Mouse (Mus musculus) erythroblast, embryonic 14.5 days (primary cell): ENCODE measurements around the gene Tmem50a. TPM values are rescaled to one million over a fixed set of nuclear protein-coding genes. Genes with fewer than 3 reads are reported as not detected.
A peak's percentile ranks its signal among the peaks of the same experiment; 100 is the strongest.

ENCODE experiments used
- H3K27me3 ChIP-seq: 2 replicates; pipeline ENCODE4 v1.6.1; 2012; ENCODE audit warnings: inconsistent platforms; ENCODE audit not compliant: control insufficient read depth
- H3K36me3 ChIP-seq: 2 replicates; pipeline ENCODE4 v1.6.1; 2012; ENCODE audit warnings: mild to moderate bottlenecking, inconsistent platforms; ENCODE audit not compliant: control insufficient read depth
- H3K4me1 ChIP-seq: 2 replicates; pipeline ENCODE4 v1.6.1; 2012; ENCODE audit warnings: inconsistent platforms; ENCODE audit not compliant: control insufficient read depth
- H3K4me3 ChIP-seq: replicated peaks from 2 replicates; pipeline ENCODE3; 2012; ENCODE audit warnings: moderate library complexity, mild to moderate bottlenecking, inconsistent platforms
- H3K9me3 ChIP-seq: 2 replicates; pipeline ENCODE4 v1.6.1; 2012; ENCODE audit warnings: low read length, inconsistent platforms, mixed read lengths; ENCODE audit not compliant: control insufficient read depth
- GATA1 ChIP-seq: IDR thresholded peaks from 2 replicates; pipeline ENCODE4 v1.6.1; 2012; ENCODE audit warnings: low read length, inconsistent platforms, mixed read lengths
- TAL1 ChIP-seq: IDR thresholded peaks from 3 replicates; pipeline ENCODE4 v1.6.1; 2012; ENCODE audit warnings: low read length, inconsistent platforms, mixed read lengths
- polyA plus RNA-seq: library from polyadenylated mRNA; stranded (reverse); fragments of >175 nt; gene quantifications from 2 replicates; pipeline ENCODE4 v1.2.3, GENCODE M21; 2012

The Tmem50a gene
- polyA plus RNA-seq, 1 experiment: 1.0 TPM

DNA sequence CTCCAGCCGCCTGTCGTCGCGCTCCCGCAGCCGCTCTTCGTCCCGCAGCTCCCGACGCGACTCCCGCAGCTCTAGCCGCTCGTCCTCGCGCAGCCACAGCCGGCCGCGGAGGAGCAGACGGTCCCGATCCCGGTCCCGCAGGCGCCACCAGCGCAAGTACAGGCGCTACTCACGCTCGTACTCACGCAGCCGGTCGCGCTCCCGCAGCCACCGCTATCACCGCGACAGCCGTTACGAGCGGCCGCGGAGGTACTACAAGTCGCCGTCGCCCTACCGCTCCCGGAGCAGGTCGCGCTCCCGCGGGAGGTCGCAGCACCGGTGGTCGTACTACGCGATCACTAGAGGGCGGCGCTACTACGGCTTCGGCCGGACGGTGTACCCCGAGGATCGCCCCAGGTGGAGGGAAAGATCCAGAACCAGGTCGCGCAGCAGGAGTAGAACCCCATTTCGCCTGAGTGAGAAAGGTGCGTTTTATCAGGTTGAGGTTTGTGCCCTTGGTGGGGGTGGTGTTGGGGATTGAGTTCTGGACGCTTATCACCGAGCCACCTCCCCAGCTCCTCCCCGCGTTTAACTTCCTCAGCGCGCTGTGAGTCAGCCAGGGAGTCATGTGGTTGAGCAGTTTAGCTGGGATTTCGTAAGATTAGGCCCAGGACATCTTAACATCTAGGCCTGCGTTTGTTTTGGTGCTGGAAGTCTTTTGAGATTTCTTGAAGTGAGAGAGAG lies 9.4 kb upstream of the Tmem50a start:
- 0 out of 2 replicates have a peak, but pooled peaks have one; percentile 46 for TF ChIP-seq GATA1
- no peak for TF ChIP-seq TAL1
- Histone ChIP-seq H3K9me3 (no peaks in the 10 kb centered on the region), H3K4me3 (peak overlapping the region; percentile 79), H3K4me1 (peaks cover 73% of the 10 kb centered on the region), H3K27me3 (no peaks in the 10 kb centered on the region), H3K36me3 (peaks cover 55% of the 10 kb centered on the region)

DNA sequence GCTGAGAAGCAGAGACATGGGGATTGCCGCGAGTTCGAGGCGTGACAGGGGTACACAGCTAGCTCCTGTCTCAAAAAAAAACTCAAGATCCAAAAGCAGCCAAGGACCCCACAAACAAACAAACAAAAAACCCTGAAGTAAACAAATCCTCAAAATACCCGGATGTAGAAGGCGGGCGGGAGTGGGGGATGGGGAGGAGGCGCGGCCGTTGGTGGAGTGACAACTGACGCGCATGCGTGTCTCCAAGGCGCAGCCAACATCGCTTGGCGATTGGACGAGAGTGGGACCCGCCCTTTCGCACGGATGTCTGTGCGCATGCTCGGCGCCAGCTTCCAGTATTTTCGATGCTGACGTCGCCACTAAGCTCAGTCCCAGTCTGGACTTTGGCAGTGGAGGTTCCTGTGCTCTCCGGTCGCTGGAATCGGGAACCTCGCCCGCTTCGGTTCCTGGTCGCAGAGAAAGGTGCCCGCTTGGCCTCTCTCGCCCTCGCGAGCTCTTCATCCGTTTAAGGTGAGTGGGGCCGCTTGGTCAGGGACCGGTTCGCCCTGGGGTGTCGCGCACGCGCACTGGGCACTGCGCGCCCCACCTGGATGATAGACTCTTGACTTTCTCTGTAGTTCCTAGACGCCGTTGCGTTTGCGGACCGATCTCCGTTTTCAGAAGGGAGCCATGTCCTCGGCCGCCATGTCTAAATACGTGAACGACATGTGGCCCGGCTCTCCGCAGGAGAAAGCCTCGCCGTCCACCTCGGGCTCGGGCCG lies 8.6 kb upstream of the Tmem50a start, which contains the start of gene Rsrp1:
Gene Rsrp1 (plus strand): TSS at position 335 of the 761 bp plus-strand sequence.
- Histone ChIP-seq H3K4me3 (peak within 1 kb of the TSS; percentile 79), H3K4me1 (peaks cover 73% of the 10 kb centered on the region), H3K9me3 (no peaks in the 10 kb centered on the region), H3K36me3 (peaks cover 48% of the 10 kb centered on the region), H3K27me3 (no peaks in the 10 kb centered on the region)
- no peak for TF ChIP-seq GATA1

DNA sequence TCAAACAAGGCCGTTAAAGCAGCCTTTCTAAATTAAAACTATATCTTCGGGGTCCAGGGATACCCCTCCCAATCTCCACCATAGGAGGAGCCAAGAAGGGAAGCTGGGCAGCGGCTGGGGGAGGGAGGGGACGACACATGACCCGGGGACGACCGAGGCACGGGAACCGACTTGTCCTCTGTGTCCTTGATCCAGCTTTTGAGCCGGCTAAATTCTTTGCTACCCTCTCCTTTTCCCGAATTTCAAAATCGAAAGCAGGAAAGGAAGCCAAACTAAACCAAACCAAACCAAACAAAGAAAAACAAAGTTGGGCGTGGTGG lies 8.1 kb upstream of the Tmem50a start:
- Histone ChIP-seq H3K27me3 (no peaks in the 10 kb centered on the region), H3K9me3 (no peaks in the 10 kb centered on the region), H3K4me1 (peaks cover 73% of the 10 kb centered on the region), H3K36me3 (peaks cover 42% of the 10 kb centered on the region), H3K4me3 (peak overlapping the region; percentile 79)
- TF ChIP-seq GATA1 (no peak), TAL1 (no peak)

DNA sequence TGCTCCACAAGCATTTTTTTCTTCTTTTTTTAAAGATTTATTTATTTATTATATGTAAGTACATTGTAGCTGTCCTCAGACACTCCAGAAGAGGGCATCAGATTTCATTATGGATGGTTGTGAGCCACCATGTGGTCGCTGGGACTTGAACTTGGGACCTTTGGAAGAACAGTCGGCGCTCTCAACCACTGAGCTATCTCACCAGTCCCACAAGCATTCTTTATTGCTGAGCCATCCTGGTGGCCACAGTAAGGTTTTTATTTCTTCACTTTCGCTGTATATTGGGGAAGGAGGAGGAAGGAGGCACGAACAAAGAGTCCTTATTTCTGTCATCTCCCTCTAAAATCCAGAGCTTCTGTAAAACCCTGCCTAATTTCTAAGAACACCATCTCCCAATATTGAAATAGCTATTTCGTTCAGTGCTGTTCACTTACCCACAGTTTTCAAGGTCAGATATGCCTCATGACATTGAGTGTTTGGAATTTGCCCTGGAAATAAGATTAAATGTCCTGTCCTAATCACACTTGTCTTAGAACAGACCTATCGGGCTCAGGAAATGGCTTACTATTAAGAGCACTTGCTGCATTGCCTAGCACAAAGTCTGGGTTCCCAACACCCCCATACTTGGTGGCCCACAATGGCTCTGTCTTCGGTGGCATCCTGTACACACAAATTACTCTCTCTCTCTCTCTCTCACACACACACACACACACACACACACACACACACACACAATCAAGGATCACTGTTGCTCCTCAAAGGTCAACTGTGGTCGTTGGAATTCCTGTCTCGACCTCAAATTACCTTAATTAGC lies 7.5 kb upstream of the Tmem50a start:
- no peaks in the 10 kb centered on the region for H3K9me3 ChIP-seq
- H3K4me3 ChIP-seq: peak overlapping the region; percentile 79
- H3K27me3 ChIP-seq: no peaks in the 10 kb centered on the region
- TF ChIP-seq TAL1: no peak
- H3K4me1 ChIP-seq: peaks cover 73% of the 10 kb centered on the region
- H3K36me3 ChIP-seq: peaks cover 37% of the 10 kb centered on the region

DNA sequence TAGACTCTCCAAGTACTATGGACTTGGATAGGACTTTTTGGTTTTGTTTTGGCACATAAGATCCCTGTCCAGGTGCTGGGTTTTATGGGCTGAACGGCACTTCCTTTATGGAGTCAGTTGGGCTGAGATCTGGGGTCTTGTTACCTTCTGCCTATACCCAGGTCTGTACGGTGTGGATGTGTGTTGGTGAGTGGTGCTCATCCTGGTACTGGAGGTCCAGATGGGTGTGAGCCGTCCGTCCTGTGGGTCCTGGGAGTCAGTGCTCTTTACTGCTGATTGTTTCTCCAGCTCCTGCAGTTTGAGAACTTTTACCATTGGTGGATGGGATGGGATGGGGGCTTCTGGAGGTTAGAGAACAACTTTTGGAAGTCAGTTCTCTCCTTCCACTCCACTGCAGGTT lies 6.9 kb upstream of the Tmem50a start:
- TF ChIP-seq GATA1 (no peak), TAL1 (no peak)
- no peaks in the 10 kb centered on the region for H3K9me3 ChIP-seq
- no peaks in the 10 kb centered on the region for H3K27me3 ChIP-seq
- H3K4me1 ChIP-seq: peaks cover 76% of the 10 kb centered on the region
- no peak overlapping the region for H3K4me3 ChIP-seq
- H3K36me3 ChIP-seq: peaks cover 32% of the 10 kb centered on the region

DNA sequence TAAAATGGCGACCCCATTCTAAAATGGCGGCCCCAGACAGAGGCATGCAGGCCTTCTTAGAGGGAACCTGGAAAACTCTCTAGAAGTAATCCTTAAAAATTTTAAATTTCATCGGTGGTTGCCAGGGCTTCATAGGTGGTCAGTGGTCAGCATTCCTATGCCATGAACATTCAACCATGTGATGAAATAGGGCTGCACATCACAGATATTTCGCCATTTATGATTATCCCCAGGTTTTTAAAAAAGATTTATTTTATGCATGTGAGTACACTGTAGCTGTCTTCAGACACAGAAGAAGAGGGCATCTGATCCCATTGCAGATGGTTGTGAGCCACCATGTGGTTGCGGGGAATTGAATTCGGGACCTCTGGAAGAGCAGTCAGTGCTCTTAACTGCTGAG lies 5.8 kb upstream of the Tmem50a start:
- Histone ChIP-seq H3K27me3 (no peaks in the 10 kb centered on the region), H3K9me3 (no peaks in the 10 kb centered on the region), H3K36me3 (peaks cover 22% of the 10 kb centered on the region), H3K4me3 (no peak overlapping the region), H3K4me1 (peaks cover 76% of the 10 kb centered on the region)
- TF ChIP-seq GATA1 (no peak), TAL1 (no peak)

DNA sequence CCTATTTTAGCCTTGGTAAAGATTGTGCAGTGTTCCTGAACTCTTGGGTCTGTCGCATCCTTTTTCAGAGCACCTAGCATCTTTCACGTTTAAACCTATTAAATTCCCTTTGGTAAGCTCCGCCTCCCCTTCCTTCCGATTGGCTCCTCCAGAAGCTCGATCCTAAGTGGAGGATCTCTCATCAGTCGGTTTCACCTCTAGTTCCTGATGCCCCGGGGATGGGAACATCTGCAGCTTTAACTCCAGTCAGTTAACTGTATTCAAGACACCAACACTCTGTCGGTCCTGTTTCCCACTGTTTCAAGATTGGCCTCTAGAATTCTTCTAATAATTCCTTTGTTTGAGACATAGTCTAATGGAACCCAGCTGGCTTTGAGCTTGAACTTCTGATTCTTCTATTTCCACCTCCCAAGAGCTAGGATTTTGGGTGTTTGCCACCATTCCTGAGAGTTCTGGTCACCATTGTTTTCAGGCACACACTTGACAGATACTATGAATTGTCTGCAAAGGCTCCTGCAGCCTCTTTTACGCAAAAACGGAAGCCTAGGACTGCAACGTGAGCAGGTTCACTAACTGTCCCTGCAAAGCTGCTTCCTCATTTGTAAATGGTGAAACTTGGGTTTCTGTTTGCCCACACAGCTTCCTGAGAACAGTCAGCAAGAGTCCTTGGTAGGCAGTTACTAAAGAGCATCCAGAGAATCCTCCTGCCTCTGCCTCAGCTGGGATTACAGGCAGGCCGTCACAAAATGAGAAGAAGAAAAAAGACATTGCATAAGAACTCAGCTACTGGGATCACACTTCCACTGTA lies 5.1 kb upstream of the Tmem50a start:
- peaks cover 15% of the 10 kb centered on the region for H3K36me3 ChIP-seq
- no peak for TF ChIP-seq TAL1
- no peak for TF ChIP-seq GATA1
- H3K4me1 ChIP-seq: peaks cover 76% of the 10 kb centered on the region
- H3K27me3 ChIP-seq: no peaks in the 10 kb centered on the region
- H3K9me3 ChIP-seq: no peaks in the 10 kb centered on the region
- peak overlapping the region; percentile 7 for H3K4me3 ChIP-seq

DNA sequence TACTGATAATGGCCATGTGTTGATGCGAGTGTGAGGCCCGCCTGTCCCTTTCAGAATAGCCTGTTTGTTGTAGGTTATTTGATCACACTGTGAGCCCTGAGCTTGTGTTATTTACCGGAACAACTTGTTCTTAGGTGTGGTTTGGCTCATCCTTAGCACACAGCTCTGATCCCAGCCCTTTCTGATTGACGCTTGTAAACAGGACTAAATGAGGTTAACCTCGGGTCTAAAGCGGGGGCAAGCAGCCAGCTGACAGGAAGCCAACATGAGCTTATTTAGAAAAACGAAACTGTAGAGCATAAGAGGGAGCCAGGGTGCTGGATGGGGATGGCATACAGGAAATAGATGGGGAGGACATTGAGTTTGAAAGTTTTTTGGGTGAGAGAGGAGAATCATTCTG lies 3.6 kb upstream of the Tmem50a start:
- peaks cover 85% of the 10 kb centered on the region for H3K4me1 ChIP-seq

More for the DNA sequence above, 3.6 kb upstream of the Tmem50a start:
- TF ChIP-seq GATA1 (no peak), TAL1 (no peak)
- H3K9me3 ChIP-seq: no peaks in the 10 kb centered on the region
- H3K36me3 ChIP-seq: peaks cover 2% of the 10 kb centered on the region
- H3K27me3 ChIP-seq: no peaks in the 10 kb centered on the region
- no peak overlapping the region for H3K4me3 ChIP-seq
